Mouse (Mus musculus) forebrain, embryonic 10.5 days (tissue): Measurements from ENCODE around the gene Sept10. TPM values are rescaled to one million over a fixed set of nuclear protein-coding genes. Genes with fewer than 3 reads are reported as not detected.

Source experiments
- DNase-seq: peaks from one replicate; pipeline ENCODE4 v3.0.0-alpha.2; 2017; ENCODE audit warnings: low spot score; ENCODE audit errors: extremely low spot score
- H3K27ac ChIP-seq: fragments of 300-500 bp; sonication (generic); 2 replicates; pipeline ENCODE4 v1.5.1; 2016; ENCODE audit warnings: mild to moderate bottlenecking
- H3K27me3 ChIP-seq: fragments of 300-500 bp; sonication (generic); 2 replicates; pipeline ENCODE4 v1.6.1; 2016; ENCODE audit warnings: mild to moderate bottlenecking; ENCODE audit not compliant: poor library complexity, severe bottlenecking
- H3K36me3 ChIP-seq: fragments of 300-500 bp; sonication (generic); replicated peaks from 2 replicates; pipeline ENCODE4 v1.6.1; 2016; ENCODE audit warnings: mild to moderate bottlenecking, moderate library complexity
- H3K4me1 ChIP-seq: fragments of 300-500 bp; sonication (generic); 2 replicates; pipeline ENCODE4 v1.6.1; 2016
- H3K4me3 ChIP-seq: fragments of 300-500 bp; sonication (generic); 2 replicates; pipeline ENCODE4 v1.5.1; 2016; ENCODE audit warnings: mild to moderate bottlenecking, moderate library complexity
- H3K9me3 ChIP-seq: fragments of 300-500 bp; sonication (generic); 2 replicates; pipeline ENCODE4 v1.6.1; 2016; ENCODE audit warnings: mild to moderate bottlenecking, moderate library complexity
- WGBS: fragments of 180-500 bp; shearing (Covaris S2); methylation state at CpG from one replicate; pipeline ENCODE4 v1.1.7; 2016; 5-methylcytosine and 5-hydroxymethylcytosine counted together
- polyA plus RNA-seq: library from polyadenylated mRNA; unstranded; fragments of >200 nt; fragmentation: Nextera tagmentation; extraction: Ambion mirVana; gene quantifications from 2 replicates; pipeline ENCODE4 v1.2.1, GENCODE M21; 2016

The Sept10 gene
- polyA plus RNA-seq = 30.6 and 31.9 TPM in 2 replicates

DNA sequence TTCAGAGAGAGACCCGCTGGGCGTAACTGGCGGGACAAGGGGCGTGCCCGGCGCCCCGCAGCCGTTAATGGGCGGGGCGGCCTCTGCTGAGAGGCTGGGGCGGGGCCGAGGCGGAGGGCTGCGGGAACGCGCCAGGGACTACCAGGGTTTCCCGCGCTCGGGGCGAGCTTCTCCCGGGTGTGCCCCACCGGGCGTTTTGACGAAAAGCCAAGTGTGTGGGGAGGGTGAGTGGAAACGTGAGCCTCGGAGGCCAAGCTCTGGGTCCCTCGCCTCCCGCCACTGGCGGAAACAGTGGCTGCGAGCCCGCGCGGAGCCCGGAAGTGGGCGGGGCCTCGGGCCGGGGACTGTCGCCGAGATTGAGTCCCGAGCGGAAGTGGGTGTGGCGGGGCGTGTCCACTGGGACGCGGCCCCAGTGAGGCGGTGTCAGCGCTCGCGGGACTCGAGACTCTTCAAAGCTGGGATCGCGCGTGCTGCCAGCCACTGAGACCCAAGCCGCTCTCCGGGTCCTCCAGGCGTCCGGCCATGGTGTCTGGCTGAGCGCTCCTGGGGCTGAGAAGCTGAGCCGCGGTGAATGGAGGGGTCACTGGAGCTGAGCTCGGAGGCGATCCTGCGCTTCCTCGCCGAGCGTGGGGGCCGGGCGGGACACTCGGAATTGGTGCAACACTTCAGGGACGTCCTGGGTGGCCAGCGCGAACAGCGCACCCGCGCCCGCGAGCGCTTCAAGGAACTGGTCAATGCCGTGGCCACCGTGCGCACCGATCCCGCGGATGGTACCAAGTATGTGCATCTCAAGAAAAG is at the start of gene Sept10, which contains the start of gene Sowahc:
Gene Sept10, minus strand, starts transcription at position 375 of the 798 bp plus-strand sequence.
Gene Sowahc, plus strand, starts transcription at position 481 of the 798 bp plus-strand sequence.
- peaks cover 51% of the 10 kb centered on the region for H3K4me1 ChIP-seq
- H3K27ac ChIP-seq = peak within 1 kb of the TSS; percentile 98
- H3K4me3 ChIP-seq = peak within 1 kb of the TSS; percentile 89
- peak; percentile 98 for DNase-seq
- peaks cover 6% of the 10 kb centered on the region for H3K27me3 ChIP-seq
- WGBS = under 1% methylated on average over 84 of the region's 84 CpGs
- H3K9me3 ChIP-seq = no peaks in the 10 kb centered on the region
- H3K36me3 ChIP-seq = peaks cover 16% of the 10 kb centered on the region

DNA sequence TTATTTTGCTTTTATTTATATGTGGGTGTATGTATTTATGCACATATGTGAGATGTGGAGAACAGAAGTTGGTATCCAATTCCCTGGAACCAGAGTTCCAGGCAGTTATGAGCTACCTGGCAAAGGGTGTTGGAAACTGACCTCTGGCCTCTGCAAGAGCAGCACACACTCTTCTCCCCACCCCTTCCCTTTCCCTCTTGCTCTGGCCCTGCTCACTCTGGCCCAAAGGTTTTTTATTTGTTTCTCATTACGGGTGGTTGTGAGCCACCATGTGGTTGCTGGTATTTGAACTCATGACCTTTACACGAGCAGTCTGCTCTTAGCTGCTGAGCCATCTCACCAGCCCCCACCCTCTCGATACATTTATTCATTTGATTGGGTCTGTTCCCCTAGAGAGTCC is 47.1 kb upstream of the Sept10 start:
- H3K9me3 ChIP-seq = no peaks in the 10 kb centered on the region
- 59% methylated on average over 3 of the region's 3 CpGs for WGBS
- H3K4me3 ChIP-seq = no peak overlapping the region
- no peak overlapping the region for H3K27ac ChIP-seq
- H3K4me1 ChIP-seq = peaks cover 6% of the 10 kb centered on the region
- no peaks in the 10 kb centered on the region for H3K36me3 ChIP-seq
- H3K27me3 ChIP-seq = no peaks in the 10 kb centered on the region
- no peak for DNase-seq

DNA sequence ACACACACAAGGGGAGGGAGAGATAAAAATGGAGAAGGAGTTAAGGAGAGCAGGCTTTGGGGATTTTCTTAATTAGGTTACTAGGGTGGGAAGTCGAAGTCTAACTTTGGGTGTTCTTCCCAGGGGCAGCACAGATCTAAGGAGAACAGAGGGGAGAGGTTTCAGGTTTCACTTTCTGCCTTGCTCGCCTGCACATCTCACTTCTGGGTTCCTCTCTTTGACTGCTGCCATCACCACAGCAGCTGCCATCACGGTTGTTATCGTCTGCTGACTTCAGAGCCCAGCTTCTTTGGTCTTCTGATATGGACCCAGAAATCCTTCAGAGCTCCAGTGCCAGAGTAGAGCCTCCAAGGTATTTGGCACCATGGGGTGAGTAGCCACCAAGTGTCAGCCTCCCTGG is 46.5 kb upstream of the Sept10 start:
- H3K36me3 ChIP-seq = no peaks in the 10 kb centered on the region
- DNase-seq = no peak
- H3K27me3 ChIP-seq = no peaks in the 10 kb centered on the region
- WGBS = 58% methylated on average over 4 of the region's 4 CpGs
- no peak overlapping the region for H3K4me3 ChIP-seq
- peaks cover 6% of the 10 kb centered on the region for H3K4me1 ChIP-seq
- no peaks in the 10 kb centered on the region for H3K9me3 ChIP-seq
- no peak overlapping the region for H3K27ac ChIP-seq

DNA sequence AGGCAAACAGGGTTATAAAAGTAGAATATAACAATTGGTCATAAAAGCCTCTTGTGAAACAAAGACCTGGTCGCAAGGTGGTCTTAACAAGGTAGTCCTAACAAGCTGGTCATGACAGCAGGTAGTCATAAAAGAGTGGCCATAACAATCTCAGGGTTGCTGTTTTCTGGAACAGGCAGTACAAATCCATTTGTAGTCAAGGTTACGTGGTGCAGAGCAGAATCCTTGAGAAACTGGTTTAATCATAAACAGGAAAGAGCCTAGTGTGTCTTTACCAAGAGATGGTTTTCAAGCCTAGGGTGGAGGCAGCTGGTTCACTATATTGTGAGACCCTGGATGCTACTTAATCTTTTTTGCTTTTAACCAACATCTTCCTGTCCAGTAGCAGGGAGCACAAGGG is 45.6 kb upstream of the Sept10 start:
- H3K9me3 ChIP-seq = no peaks in the 10 kb centered on the region
- peaks cover 7% of the 10 kb centered on the region for H3K4me1 ChIP-seq
- no peak for DNase-seq
- 93% methylated on average over 2 of the region's 2 CpGs for WGBS
- H3K4me3 ChIP-seq = no peak overlapping the region
- H3K27me3 ChIP-seq = no peaks in the 10 kb centered on the region
- no peaks in the 10 kb centered on the region for H3K36me3 ChIP-seq
- H3K27ac ChIP-seq = no peak overlapping the region

DNA sequence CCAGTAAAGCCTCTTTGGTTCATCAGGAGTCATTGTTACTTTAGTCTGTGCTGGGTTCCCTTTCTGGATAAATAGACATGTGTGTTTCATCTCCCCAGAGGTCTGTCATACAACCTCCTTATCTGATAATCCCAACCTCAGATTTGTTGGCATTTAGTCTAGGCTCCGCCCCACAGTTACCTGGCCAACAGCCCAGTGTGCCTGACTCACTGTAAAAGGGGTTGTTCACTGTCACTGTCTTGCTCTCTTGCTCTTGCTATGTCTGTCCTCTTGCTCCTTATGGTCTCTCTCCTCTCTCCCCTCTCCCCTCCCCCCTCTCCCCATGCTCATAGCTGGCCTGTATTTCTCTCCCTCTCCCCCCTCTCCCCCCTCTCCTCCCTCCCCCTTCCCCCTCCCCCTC is 44.5 kb upstream of the Sept10 start:
- H3K9me3 ChIP-seq = no peaks in the 10 kb centered on the region
- 96% methylated on average over 1 of the region's 1 CpGs for WGBS
- DNase-seq = no peak
- H3K4me1 ChIP-seq = peaks cover 17% of the 10 kb centered on the region
- H3K27ac ChIP-seq = no peak overlapping the region
- no peaks in the 10 kb centered on the region for H3K36me3 ChIP-seq
- no peak overlapping the region for H3K4me3 ChIP-seq
- H3K27me3 ChIP-seq = no peaks in the 10 kb centered on the region

DNA sequence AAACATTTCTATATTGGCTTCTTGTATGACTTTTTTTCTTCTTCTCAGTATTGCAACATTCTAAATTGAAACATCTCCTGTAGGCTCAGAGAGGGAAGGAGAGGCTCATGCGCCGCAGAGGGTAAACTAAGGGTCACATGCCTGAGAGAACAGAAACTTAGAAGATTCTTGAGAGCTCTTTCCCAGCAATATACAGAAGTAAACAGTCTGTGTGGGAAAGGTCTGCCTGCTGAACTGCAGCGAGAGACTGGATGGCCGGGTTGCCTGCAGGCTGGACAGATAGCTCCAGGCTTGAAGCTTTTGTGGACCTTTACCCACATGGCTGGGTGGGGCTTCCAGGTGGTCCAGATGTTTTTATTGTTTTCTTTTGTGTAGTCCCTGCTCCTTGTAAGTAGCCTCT is 44.0 kb upstream of the Sept10 start:
- Histone ChIP-seq H3K27ac (no peak overlapping the region), H3K4me3 (no peak overlapping the region), H3K4me1 (peaks cover 17% of the 10 kb centered on the region), H3K36me3 (no peaks in the 10 kb centered on the region), H3K27me3 (no peaks in the 10 kb centered on the region), H3K9me3 (no peaks in the 10 kb centered on the region)
- DNase-seq = no peak
- WGBS = 66% methylated on average over 4 of the region's 4 CpGs

DNA sequence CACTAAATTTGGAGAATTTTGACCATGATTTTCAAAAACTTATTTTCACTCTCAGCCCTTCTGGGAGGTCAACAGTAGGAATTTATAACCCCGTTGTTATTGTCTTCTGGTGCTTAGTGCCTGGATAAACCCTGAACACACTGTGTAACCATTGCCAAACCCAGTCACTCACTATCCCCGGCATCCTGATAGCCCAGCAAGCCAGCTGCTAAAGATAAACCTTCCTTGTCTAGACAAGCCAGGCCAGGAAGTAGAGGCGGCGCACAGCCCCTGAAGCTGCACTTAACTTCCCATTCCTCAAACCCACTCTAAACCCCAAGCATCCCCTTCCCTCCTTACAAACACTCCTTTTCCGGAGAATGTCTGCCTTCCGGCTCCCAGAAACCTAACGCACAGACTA is 43.4 kb upstream of the Sept10 start:
- Histone ChIP-seq H3K4me1 (peaks cover 17% of the 10 kb centered on the region), H3K4me3 (no peak overlapping the region), H3K9me3 (no peaks in the 10 kb centered on the region), H3K36me3 (no peaks in the 10 kb centered on the region), H3K27ac (no peak overlapping the region), H3K27me3 (no peaks in the 10 kb centered on the region)
- WGBS = 83% methylated on average over 7 of the region's 7 CpGs
- DNase-seq = no peak

DNA sequence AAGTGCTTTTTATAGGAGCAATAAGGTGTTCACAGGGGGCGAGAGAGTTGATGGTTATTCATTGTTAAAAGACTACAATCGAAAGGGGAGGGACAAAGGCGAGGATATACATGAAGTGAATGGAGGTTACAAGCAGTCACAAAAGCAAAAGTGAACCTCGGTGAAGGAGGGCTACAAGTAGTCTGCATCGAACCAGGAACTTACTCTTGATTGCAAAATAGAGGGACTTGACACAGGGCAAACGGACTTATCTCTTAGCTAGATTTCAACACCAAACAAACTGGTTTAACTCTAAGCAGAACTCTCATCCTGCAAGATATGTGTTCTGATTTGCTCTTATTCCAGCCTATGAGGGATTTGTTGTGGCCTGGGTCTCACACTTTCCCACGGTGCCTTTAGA is 41.3 kb upstream of the Sept10 start:
- Histone ChIP-seq H3K4me1 (peaks cover 17% of the 10 kb centered on the region), H3K27ac (no peak overlapping the region), H3K27me3 (no peaks in the 10 kb centered on the region), H3K9me3 (no peaks in the 10 kb centered on the region), H3K36me3 (no peaks in the 10 kb centered on the region), H3K4me3 (no peak overlapping the region)
- 79% methylated on average over 7 of the region's 7 CpGs for WGBS
- DNase-seq = no peak

DNA sequence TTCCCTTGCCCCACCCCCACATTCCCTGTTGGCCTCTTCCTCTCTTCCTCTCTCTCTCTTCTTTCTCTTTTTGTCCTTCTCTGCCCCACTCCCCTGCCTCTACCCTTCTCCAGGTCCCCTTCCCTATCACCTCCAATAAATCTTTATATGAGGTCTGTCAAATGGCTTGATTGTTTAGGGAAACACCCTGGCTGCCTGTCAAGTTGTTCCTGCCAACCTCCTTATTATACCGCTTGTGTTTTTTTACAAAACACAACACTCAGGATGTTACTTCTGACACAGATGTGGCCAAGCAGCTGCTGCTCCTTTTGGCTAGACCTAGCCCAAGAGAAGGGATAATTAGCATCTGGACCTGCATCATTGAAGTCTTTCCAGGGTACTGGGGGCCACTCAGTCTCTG is 40.4 kb upstream of the Sept10 start:
- WGBS = 91% methylated on average over 1 of the region's 1 CpGs

DNA sequence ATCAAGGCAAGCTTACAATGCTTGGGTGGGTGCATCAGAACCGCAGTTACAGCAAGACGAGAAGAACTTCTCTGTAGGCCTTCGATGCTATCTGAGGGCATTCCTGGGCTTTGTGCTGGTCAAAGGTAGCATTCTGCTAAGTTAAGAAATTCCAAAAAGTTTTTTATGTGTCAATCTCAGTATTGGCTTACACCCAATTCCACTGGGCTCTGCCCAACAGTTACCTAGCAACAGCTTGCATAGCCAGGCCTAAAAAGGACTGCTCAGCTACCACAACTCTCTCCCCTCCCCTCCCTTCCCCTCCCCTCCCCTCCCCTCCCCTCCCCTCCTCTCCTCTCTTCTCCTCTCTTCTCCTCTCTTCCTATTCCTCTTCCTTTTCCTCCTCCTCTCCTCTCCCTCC is 40.0 kb upstream of the Sept10 start:
- Histone ChIP-seq H3K27ac (no peak overlapping the region), H3K4me3 (no peak overlapping the region), H3K9me3 (no peaks in the 10 kb centered on the region), H3K27me3 (no peaks in the 10 kb centered on the region), H3K4me1 (peaks cover 17% of the 10 kb centered on the region), H3K36me3 (no peaks in the 10 kb centered on the region)
- WGBS = 88% methylated on average over 3 of the region's 3 CpGs
- no peak for DNase-seq

More for the DNA sequence above, 40.4 kb upstream of the Sept10 start:
- Histone ChIP-seq H3K4me1 (peaks cover 17% of the 10 kb centered on the region), H3K4me3 (no peak overlapping the region), H3K27ac (no peak overlapping the region), H3K36me3 (no peaks in the 10 kb centered on the region), H3K9me3 (no peaks in the 10 kb centered on the region), H3K27me3 (no peaks in the 10 kb centered on the region)
- no peak for DNase-seq

DNA sequence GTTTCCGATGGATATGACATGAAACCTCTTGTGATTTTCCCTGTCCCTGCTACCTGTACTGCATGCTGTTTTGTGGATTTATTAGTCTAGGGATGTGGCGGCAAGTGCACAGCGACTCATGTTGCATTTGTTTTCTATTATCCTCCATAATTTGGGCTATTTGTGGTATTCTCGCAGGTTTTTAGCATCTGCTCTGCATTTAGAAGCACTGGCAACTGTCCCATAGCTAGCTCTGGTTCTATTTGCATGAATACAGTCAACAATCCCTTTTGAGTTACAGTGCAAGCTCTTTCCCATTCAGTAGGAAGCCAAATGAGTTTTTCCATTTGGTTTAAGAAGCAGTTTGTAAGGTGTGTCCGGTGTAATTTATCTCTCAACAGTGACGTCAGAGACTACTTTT is 37.9 kb upstream of the Sept10 start:
- WGBS = 84% methylated on average over 6 of the region's 6 CpGs

DNA sequence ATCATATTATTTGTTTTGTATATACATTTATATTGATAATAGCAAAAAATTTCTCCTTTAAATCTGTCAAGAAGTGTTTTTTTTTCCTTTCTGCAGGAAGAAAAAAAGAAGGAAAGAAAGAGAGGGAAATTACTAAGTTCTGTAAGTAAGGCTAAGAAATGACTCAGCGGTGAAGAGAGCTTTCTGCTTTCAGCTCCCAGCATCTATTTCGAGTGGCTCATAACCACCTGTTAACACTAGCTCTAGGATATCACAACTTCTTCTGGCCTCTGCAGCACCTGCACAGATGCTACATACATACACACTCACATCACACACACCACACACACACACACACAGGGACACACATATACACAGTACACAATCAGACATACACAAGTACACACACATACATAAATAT is 34.9 kb upstream of the Sept10 start:
- no peaks in the 10 kb centered on the region for H3K27me3 ChIP-seq
- H3K4me1 ChIP-seq = peaks cover 3% of the 10 kb centered on the region
- no peak overlapping the region for H3K4me3 ChIP-seq
- no peaks in the 10 kb centered on the region for H3K36me3 ChIP-seq
- no peak overlapping the region for H3K27ac ChIP-seq
- no peaks in the 10 kb centered on the region for H3K9me3 ChIP-seq
- DNase-seq = no peak
- WGBS = 97% methylated on average over 2 of the region's 2 CpGs

More for the DNA sequence above, 37.9 kb upstream of the Sept10 start:
- Histone ChIP-seq H3K27ac (no peak overlapping the region), H3K4me1 (peaks cover 11% of the 10 kb centered on the region), H3K4me3 (no peak overlapping the region), H3K27me3 (no peaks in the 10 kb centered on the region), H3K36me3 (no peaks in the 10 kb centered on the region), H3K9me3 (no peaks in the 10 kb centered on the region)
- DNase-seq = no peak

DNA sequence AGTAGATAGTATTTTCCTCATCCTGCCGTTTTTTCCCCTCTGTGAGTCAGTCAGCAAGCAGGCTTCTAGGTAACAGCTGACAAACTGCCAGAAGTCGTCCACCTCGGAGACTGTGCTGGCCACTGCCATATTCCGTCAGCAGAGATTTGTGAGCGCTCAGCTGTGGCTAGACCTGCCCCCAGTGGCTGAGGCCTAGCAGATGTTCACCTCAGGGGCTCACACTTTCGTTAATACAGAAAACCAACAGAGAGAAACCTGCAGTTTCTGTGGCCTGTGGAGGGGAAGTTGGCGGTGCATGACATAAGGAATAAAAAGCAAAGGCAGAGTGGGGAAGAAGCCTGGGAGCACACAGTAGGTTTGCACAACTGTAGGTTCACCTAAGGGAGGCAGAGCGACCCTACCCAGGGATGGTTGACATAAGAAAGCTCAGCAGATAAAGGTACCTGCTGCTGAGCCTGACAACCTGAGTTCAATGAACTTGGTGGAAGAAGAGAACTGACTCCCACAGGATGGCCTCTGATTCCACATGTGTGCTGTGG is 32.0 kb upstream of the Sept10 start:
- Histone ChIP-seq H3K4me3 (no peak overlapping the region), H3K36me3 (no peaks in the 10 kb centered on the region), H3K27ac (no peak overlapping the region), H3K4me1 (no peaks in the 10 kb centered on the region), H3K27me3 (no peaks in the 10 kb centered on the region), H3K9me3 (no peaks in the 10 kb centered on the region)
- DNase-seq = no peak
- WGBS = 83% methylated on average over 8 of the region's 8 CpGs
